Mouse (Mus musculus): ENCODE measurements around the gene Gm26657. TPM values are rescaled to one million over a fixed set of nuclear protein-coding genes. Genes with fewer than 3 reads are reported as not detected.

Gm26657 gene
- total RNA-seq, 1 experiment from 2014 or later: not detected

- ATAC-seq (replicated peaks; ENCODE audit: insufficient number of reproducible peaks, low FRiP score, low TSS enrichment, poor library complexity, severe bottlenecking): no peak
Observed at GRCm38 (mm10) chr4:56747456-56747855, 7.6 kb downstream of the Gm26657 start.

- no peak for ATAC-seq (replicated peaks; ENCODE audit: insufficient number of reproducible peaks, low FRiP score, low TSS enrichment, poor library complexity, severe bottlenecking)
Observed at GRCm38 (mm10) chr4:56756021-56756420, 16.2 kb downstream of the Gm26657 start.

GRCm38 (mm10) chr4:56756966-56757600 is 17.2 kb downstream of the Gm26657 start:
- ATAC-seq (replicated peaks; ENCODE audit: insufficient number of reproducible peaks, low FRiP score, low TSS enrichment, poor library complexity, severe bottlenecking): peak; percentile 86

- no peak; the same call in 1 of the 2 replicates for ATAC-seq (replicated peaks; ENCODE audit: insufficient number of reproducible peaks, low FRiP score, low TSS enrichment, poor library complexity, severe bottlenecking)
Observed at GRCm38 (mm10) chr4:56757693-56758092, 17.8 kb downstream of the Gm26657 start.

GRCm38 (mm10) chr4:56767861-56768284 is 28.0 kb downstream of the Gm26657 start:
- no peak for ATAC-seq (replicated peaks; ENCODE audit: insufficient number of reproducible peaks, low FRiP score, low TSS enrichment, poor library complexity, severe bottlenecking)

GRCm38 (mm10) chr4:56768913-56769312 is 29.0 kb downstream of the Gm26657 start:
- no peak for ATAC-seq (replicated peaks; ENCODE audit: insufficient number of reproducible peaks, low FRiP score, low TSS enrichment, poor library complexity, severe bottlenecking)

- no peak for ATAC-seq (replicated peaks; ENCODE audit: insufficient number of reproducible peaks, low FRiP score, low TSS enrichment, poor library complexity, severe bottlenecking)
Observed at GRCm38 (mm10) chr4:56771065-56771464, 31.2 kb downstream of the Gm26657 start.

Other genes with a start within 250 kb of the Gm26657 start
- gene Actl7b, start 1.4 kb downstream of the Gm26657 start, total RNA-seq (2017): 1.2 TPM in 1 of 3 replicates, not detected in the others
- gene Actl7a, start 3.3 kb downstream of the Gm26657 start, total RNA-seq (2017): 0.64 TPM in 1 of 3 replicates, not detected in the others
- gene Elp1, start 62.3 kb downstream of the Gm26657 start, total RNA-seq (2017): 10.8 to 28.7 TPM (median 20.7 TPM) in 3 replicates
- gene Fam206a, start 62.3 kb downstream of the Gm26657 start, total RNA-seq (2017): 1.6 to 7.7 TPM (median 6.3 TPM) in 3 replicates
- gene Ctnnal1, start 125.1 kb downstream of the Gm26657 start, total RNA-seq (2017): 0.19 to 2.6 TPM (median 0.21 TPM) in 3 replicates
- 7.8 to 15.0 TPM (median 9.9 TPM) in 3 replicates for gene Tmem245, start 207.4 kb downstream of the Gm26657 start, total RNA-seq (2017)

Data from monocyte, adult 5-6 weeks (primary cell).